Comparison of ENCODE assay signal across 8 mouse cellular contexts in the genomic region with DNA sequence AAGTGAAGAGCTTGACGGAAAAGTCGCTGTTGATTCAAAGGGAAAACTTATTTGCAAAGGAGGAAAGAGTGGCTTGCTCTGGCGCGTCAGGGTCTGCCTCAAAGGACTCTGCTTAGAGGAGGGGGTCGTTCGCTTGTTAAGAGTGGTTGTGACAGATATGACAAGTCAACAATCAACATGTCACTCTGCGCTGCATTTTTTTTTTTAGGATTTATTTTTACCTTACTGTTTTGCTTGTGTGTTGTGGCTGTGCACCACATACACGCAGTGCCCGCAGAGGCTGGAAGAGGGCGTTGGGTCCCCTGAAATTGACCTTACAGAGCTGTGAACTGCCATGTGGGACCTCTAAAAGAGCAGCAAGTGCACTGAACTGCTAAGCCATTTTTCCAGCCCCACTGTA. TPM values are rescaled to one million over a fixed set of nuclear protein-coding genes. Genes with fewer than 3 reads are reported as not detected.
DNase-seq lines count a peak whose midpoint lies in the region; ATAC-seq lines count a peak whose summit lies in the region.

No protein-coding gene starts in this region.

- ATAC-seq in embryonic facial prominence, embryonic 11.5 days (replicated peaks; ENCODE audit: insufficient number of reproducible peaks, low FRiP score, low TSS enrichment, low read depth), result peak; percentile 36
- peak; percentile 72 for ATAC-seq in intestine, embryonic 15.5 days
- peak; percentile 74 for ATAC-seq in midbrain, embryonic 11.5 days (ENCODE audit: low FRiP score)

- peak overlapping the region; percentile 77 for H3K9ac ChIP-seq in embryonic facial prominence, embryonic 11.5 days (replicated peaks; ENCODE audit: low read length)
- H3K9ac ChIP-seq in intestine, embryonic 15.5 days, result peak overlapping the region; percentile 88
- peak overlapping the region; percentile 86 for H3K9ac ChIP-seq in midbrain, embryonic 11.5 days (ENCODE audit: low read length)

- no peaks in the 10 kb centered on the region for H3K9me3 ChIP-seq in embryonic facial prominence, embryonic 11.5 days (replicated peaks; ENCODE audit: control insufficient read depth, low read length)
- H3K9me3 ChIP-seq in intestine, embryonic 15.5 days, result no peaks in the 10 kb centered on the region
- H3K9me3 ChIP-seq in midbrain, embryonic 11.5 days (ENCODE audit: control insufficient read depth, low read length), result no peaks in the 10 kb centered on the region

- H3K4me3 ChIP-seq in embryonic facial prominence, embryonic 11.5 days (ENCODE audit: low read depth, low read length), result peak overlapping the region; percentile 82
- peak overlapping the region; percentile 76 for H3K4me3 ChIP-seq in intestine, embryonic 15.5 days (replicated peaks)
- H3K4me3 ChIP-seq in midbrain, embryonic 11.5 days (ENCODE audit: low read depth, low read length), result peak overlapping the region; percentile 81

- WGBS in embryonic facial prominence, embryonic 11.5 days, result 7% methylated on average over 10 of the region's 10 CpGs
- 7% methylated on average over 10 of the region's 10 CpGs for WGBS in intestine, embryonic 15.5 days
- 5% methylated on average over 10 of the region's 10 CpGs for WGBS in midbrain, embryonic 11.5 days

- H3K4me2 ChIP-seq in embryonic facial prominence, embryonic 11.5 days (ENCODE audit: low read depth, low read length), result peak overlapping the region; percentile 66
- H3K4me2 ChIP-seq in intestine, embryonic 15.5 days (replicated peaks), result peak overlapping the region; percentile 78
- H3K4me2 ChIP-seq in midbrain, embryonic 11.5 days, result peak overlapping the region; percentile 81

- H3K4me1 ChIP-seq in embryonic facial prominence, embryonic 11.5 days (ENCODE audit: control insufficient read depth, insufficient read depth, low read length), result no peaks in the 10 kb centered on the region
- peaks cover 12% of the 10 kb centered on the region for H3K4me1 ChIP-seq in intestine, embryonic 15.5 days (replicated peaks)
- H3K4me1 ChIP-seq in midbrain, embryonic 11.5 days (ENCODE audit: control insufficient read depth, insufficient read depth, low read length), result peaks cover 10% of the 10 kb centered on the region

- no peak overlapping the region for H3K27ac ChIP-seq in embryonic facial prominence, embryonic 11.5 days (replicated peaks; ENCODE audit: low read depth, low read length)
- no peak overlapping the region for H3K27ac ChIP-seq in intestine, embryonic 15.5 days
- H3K27ac ChIP-seq in midbrain, embryonic 11.5 days (ENCODE audit: low read depth, low read length), result no peak overlapping the region; the same call in 1 of the 2 replicates

- peaks cover 2% of the 10 kb centered on the region; the same call in 1 of the 2 replicates for H3K36me3 ChIP-seq in embryonic facial prominence, embryonic 11.5 days (replicated peaks; ENCODE audit: control insufficient read depth, insufficient read depth, low read depth, low read length)
- H3K36me3 ChIP-seq in intestine, embryonic 15.5 days, result peaks cover 18% of the 10 kb centered on the region
- peaks cover 2% of the 10 kb centered on the region for H3K36me3 ChIP-seq in midbrain, embryonic 11.5 days (ENCODE audit: control insufficient read depth, insufficient read depth, low read length)

- DNase-seq in embryo, embryonic 10.5 days (ENCODE audit: low spot score), result peak; percentile 55
- DNase-seq in embryo, embryonic 10 days (ENCODE audit: low spot score), result no peak
- DNase-seq in B cell, adult 2 months, result peak; percentile 18 to 27
- DNase-seq in embryonic facial prominence, embryonic 11.5 days (ENCODE audit: low spot score), result no peak
- no peak for DNase-seq in midbrain, embryonic 11.5 days (ENCODE audit: low spot score, missing footprints)
- DNase-seq in urinary bladder, adult 18-20 months (ENCODE audit: low spot score in 2 of 2), result no peak
- DNase-seq in left cerebral cortex, adult 8-10 months (ENCODE audit: low spot score in 2 of 2), result no peak

- no peaks in the 10 kb centered on the region for H3K27me3 ChIP-seq in embryonic facial prominence, embryonic 11.5 days (ENCODE audit: control insufficient read depth, insufficient read depth, low read length)
- no peaks in the 10 kb centered on the region for H3K27me3 ChIP-seq in intestine, embryonic 15.5 days (replicated peaks)
- H3K27me3 ChIP-seq in midbrain, embryonic 11.5 days (ENCODE audit: control insufficient read depth, insufficient read depth, low read length), result no peaks in the 10 kb centered on the region

RNA-seq across cellular contexts. Expression of a gene that starts 0.3 kb away (rescaled TPM):
- polyA plus RNA-seq in embryonic facial prominence, embryonic 11.5 days (2014; fragmentation: Nextera tagmentation; extraction: Ambion mirVana), result 87.6 and 97.6 TPM in 2 replicates
- 103 and 109 TPM in 2 replicates for polyA plus RNA-seq in intestine, embryonic 15.5 days (2015; fragmentation: Nextera tagmentation; extraction: Ambion mirVana)
- polyA plus RNA-seq in midbrain, embryonic 11.5 days (2014; fragmentation: Nextera tagmentation; extraction: Ambion mirVana), result 79.2 and 86.8 TPM in 2 replicates
- total RNA-seq in left cerebral cortex, adult 8-10 months (2022), result 10 to 100 TPM; 44.6 to 59.2 (median 48.9) TPM

RNA-seq across cellular contexts. Expression of a gene that starts 30.5 kb away (rescaled TPM):
- 15.9 and 16.9 TPM in 2 replicates for polyA plus RNA-seq in embryonic facial prominence, embryonic 11.5 days (2014; fragmentation: Nextera tagmentation; extraction: Ambion mirVana)
- 16.9 and 21.4 TPM in 2 replicates for polyA plus RNA-seq in intestine, embryonic 15.5 days (2015; fragmentation: Nextera tagmentation; extraction: Ambion mirVana)
- 15.8 and 17.3 TPM in 2 replicates for polyA plus RNA-seq in midbrain, embryonic 11.5 days (2014; fragmentation: Nextera tagmentation; extraction: Ambion mirVana)
- 10 to 100 TPM; 38.0 to 42.8 (median 40.1) TPM for total RNA-seq in left cerebral cortex, adult 8-10 months (2022)

Comparison
In these comparisons a context has a peak if more than half of its experiments do, and no peak if none do; other contexts are left out.
1. DNase-seq: peak in embryo, embryonic 10.5 days (single experiment) and B cell, adult 2 months (2 of 2); none in embryo, embryonic 10 days (single experiment), embryonic facial prominence, embryonic 11.5 days (single experiment), midbrain, embryonic 11.5 days (single experiment), urinary bladder, adult 18-20 months (0 of 2) and left cerebral cortex, adult 8-10 months (0 of 2).
2. Peak in every context shown above with its lines, with median percentiles within 50 percentile points of each other: ATAC-seq, H3K4me2 ChIP-seq, H3K4me3 ChIP-seq and H3K9ac ChIP-seq.